Mouse (Mus musculus) embryonic facial prominence, embryonic 11.5 days (tissue): ENCODE measurements around the gene Cep68. TPM values are rescaled to one million over a fixed set of nuclear protein-coding genes. Genes with fewer than 3 reads are reported as not detected.

Experiments
- ATAC-seq: fragments of 200-750 bp; cut with Nextera tagmentation; replicated peaks from 2 replicates; pipeline ENCODE4 v1.8.0; 2017; ENCODE audit warnings: low read depth; ENCODE audit not compliant: insufficient number of reproducible peaks, low FRiP score, low TSS enrichment
- DNase-seq: peaks from one replicate; pipeline ENCODE4 v3.0.0-alpha.2; 2015; ENCODE audit warnings: low spot score
- H3K27ac ChIP-seq: fragments of 300-500 bp; sonication (generic); replicated peaks from 2 replicates; pipeline ENCODE4 v1.5.1; 2014; ENCODE audit warnings: mild to moderate bottlenecking, low read depth, low read length, control low read depth
- H3K27me3 ChIP-seq: fragments of 300-500 bp; sonication (generic); 2 replicates; pipeline ENCODE4 v1.6.1; 2014; ENCODE audit warnings: mild to moderate bottlenecking, low read length, moderate library complexity, mixed read lengths; ENCODE audit not compliant: control insufficient read depth, insufficient read depth
- H3K36me3 ChIP-seq: fragments of 300-500 bp; sonication (generic); replicated peaks from 2 replicates; pipeline ENCODE4 v1.6.1; 2014; ENCODE audit warnings: low read depth, mild to moderate bottlenecking, low read length, moderate library complexity, mixed read lengths; ENCODE audit not compliant: control insufficient read depth, insufficient read depth
- H3K4me1 ChIP-seq: fragments of 300-500 bp; sonication (generic); 2 replicates; pipeline ENCODE4 v1.6.1; 2014; ENCODE audit warnings: low read length, mixed read lengths; ENCODE audit not compliant: control insufficient read depth, insufficient read depth
- H3K4me2 ChIP-seq: fragments of 300-500 bp; sonication (generic); 2 replicates; pipeline ENCODE4 v1.6.1; 2014; ENCODE audit warnings: low read depth, mild to moderate bottlenecking, control low read depth, low read length, moderate library complexity
- H3K4me3 ChIP-seq: fragments of 300-500 bp; sonication (generic); 2 replicates; pipeline ENCODE4 v1.5.1; 2014; ENCODE audit warnings: low read depth, low read length, control low read depth
- H3K9ac ChIP-seq: fragments of 300-500 bp; sonication (generic); replicated peaks from 2 replicates; pipeline ENCODE4 v1.6.1; 2014; ENCODE audit warnings: mild to moderate bottlenecking, control low read depth, low read length
- H3K9me3 ChIP-seq: fragments of 300-500 bp; sonication (generic); replicated peaks from 2 replicates; pipeline ENCODE4 v1.6.1; 2016; ENCODE audit warnings: mild to moderate bottlenecking, low read length, inconsistent platforms, mixed read lengths; ENCODE audit not compliant: control insufficient read depth
- WGBS: fragments of 180-500 bp; shearing (Covaris S2); extraction: QIAGEN DNeasy Blood & Tissue Kit; methylation state at CpG from one replicate; pipeline ENCODE4 v1.1.7; 2014; 5-methylcytosine and 5-hydroxymethylcytosine counted together
- polyA plus RNA-seq: library from polyadenylated mRNA; unstranded; fragments of >200 nt; fragmentation: Nextera tagmentation; extraction: Ambion mirVana; gene quantifications from 2 replicates; pipeline ENCODE4 v1.2.1, GENCODE M21; 2014

The Cep68 gene
- polyA plus RNA-seq, 1 experiment from 2014 or later = 38.5 TPM

- H3K27ac ChIP-seq = no peak overlapping the region
- DNase-seq = peak; percentile 66
- H3K4me1 ChIP-seq = no peaks in the 10 kb centered on the region
- no peak overlapping the region for H3K4me2 ChIP-seq
- H3K4me3 ChIP-seq = no peak overlapping the region
- no peaks in the 10 kb centered on the region for H3K36me3 ChIP-seq
- no peaks in the 10 kb centered on the region for H3K27me3 ChIP-seq
- no peaks in the 10 kb centered on the region for H3K9me3 ChIP-seq
- H3K9ac ChIP-seq = no peak overlapping the region
- no peak for ATAC-seq
- WGBS = 55% methylated on average over 8 of the region's 8 CpGs
Measured at GRCm38 (mm10) chr11:20262628-20263380, 13.6 kb upstream of the Cep68 start.

GRCm38 (mm10) chr11:20254791-20255190 lies 5.6 kb upstream of the Cep68 start:
- no peaks in the 10 kb centered on the region for H3K9me3 ChIP-seq
- WGBS = 81% methylated on average over 4 of the region's 4 CpGs
- H3K27ac ChIP-seq = no peak overlapping the region
- no peaks in the 10 kb centered on the region for H3K27me3 ChIP-seq
- no peaks in the 10 kb centered on the region for H3K36me3 ChIP-seq
- no peak overlapping the region for H3K9ac ChIP-seq
- DNase-seq = no peak
- no peak for ATAC-seq
- no peak overlapping the region for H3K4me3 ChIP-seq
- no peaks in the 10 kb centered on the region for H3K4me1 ChIP-seq
- no peak overlapping the region for H3K4me2 ChIP-seq

- 82% methylated on average over 2 of the region's 2 CpGs for WGBS
- no peak for ATAC-seq
Measured at GRCm38 (mm10) chr11:20253088-20253487, 3.9 kb upstream of the Cep68 start.

GRCm38 (mm10) chr11:20250476-20251178 lies 1.4 kb upstream of the Cep68 start:
- H3K4me2 ChIP-seq = no peak overlapping the region
- H3K9me3 ChIP-seq = no peaks in the 10 kb centered on the region
- H3K4me3 ChIP-seq = no peak overlapping the region
- H3K4me1 ChIP-seq = no peaks in the 10 kb centered on the region
- H3K27me3 ChIP-seq = no peaks in the 10 kb centered on the region
- ATAC-seq (no peak), DNase-seq (no peak)
- H3K36me3 ChIP-seq = no peaks in the 10 kb centered on the region
- no peak overlapping the region for H3K9ac ChIP-seq
- H3K27ac ChIP-seq = no peak overlapping the region
- WGBS = 84% methylated on average over 6 of the region's 6 CpGs

More at GRCm38 (mm10) chr11:20253088-20253487, 3.9 kb upstream of the Cep68 start:
- no peaks in the 10 kb centered on the region for H3K36me3 ChIP-seq
- H3K27ac ChIP-seq = no peak overlapping the region
- H3K27me3 ChIP-seq = no peaks in the 10 kb centered on the region
- no peak overlapping the region for H3K4me3 ChIP-seq
- no peak for DNase-seq
- H3K9ac ChIP-seq = no peak overlapping the region
- no peaks in the 10 kb centered on the region for H3K9me3 ChIP-seq
- no peak overlapping the region for H3K4me2 ChIP-seq
- no peaks in the 10 kb centered on the region for H3K4me1 ChIP-seq

- Histone ChIP-seq H3K27me3 (no peaks in the 10 kb centered on the region), H3K27ac (peak overlapping the region; percentile 88), H3K4me3 (peak overlapping the region; percentile 92), H3K9me3 (no peaks in the 10 kb centered on the region), H3K36me3 (no peaks in the 10 kb centered on the region), H3K4me1 (0 out of 2 replicates have a peak, but pooled peaks cover 2% of the 10 kb centered on the region), H3K4me2 (peak overlapping the region; percentile 69), H3K9ac (peak overlapping the region; percentile 97)
- DNase-seq (peak; percentile 62), ATAC-seq (peak; percentile 74)
- under 1% methylated on average over 37 of the region's 39 CpGs for WGBS
Measured at GRCm38 (mm10) chr11:20248840-20249239, 389 bp downstream of the Cep68 start.

- ATAC-seq = no peak
- Histone ChIP-seq H3K9ac (peak overlapping the region; percentile 97), H3K4me3 (peak overlapping the region; percentile 92), H3K27ac (no peak overlapping the region), H3K27me3 (no peaks in the 10 kb centered on the region), H3K4me1 (peaks cover 4% of the 10 kb centered on the region), H3K4me2 (peak overlapping the region; percentile 69), H3K36me3 (no peaks in the 10 kb centered on the region), H3K9me3 (no peaks in the 10 kb centered on the region)
- DNase-seq = peak; percentile 49
- WGBS = 14% methylated on average over 4 of the region's 4 CpGs
Measured at GRCm38 (mm10) chr11:20248277-20248676, 952 bp downstream of the Cep68 start.

GRCm38 (mm10) chr11:20247146-20247855 lies 1.9 kb downstream of the Cep68 start:
- 92% methylated on average over 8 of the region's 8 CpGs for WGBS
- no peaks in the 10 kb centered on the region for H3K36me3 ChIP-seq
- no peak for DNase-seq
- no peak overlapping the region for H3K4me2 ChIP-seq
- no peak overlapping the region for H3K9ac ChIP-seq
- peaks cover 6% of the 10 kb centered on the region for H3K4me1 ChIP-seq
- no peak overlapping the region for H3K27ac ChIP-seq
- H3K9me3 ChIP-seq = no peaks in the 10 kb centered on the region
- no peak overlapping the region for H3K4me3 ChIP-seq
- no peak for ATAC-seq
- no peaks in the 10 kb centered on the region for H3K27me3 ChIP-seq
